Mouse (Mus musculus) bone marrow, adult 2 months (tissue): ENCODE results near the gene Rnft2.

Experiments
- CTCF ChIP-seq: fragments of 200-500 bp; IDR thresholded peaks from 2 replicates; pipeline ENCODE4 v1.5.1; 2011; ENCODE audit warnings: low read length, control low read depth; ENCODE audit not compliant: control insufficient read depth, insufficient read depth
- POLR2A ChIP-seq: fragments of 200-500 bp; IDR thresholded peaks from 2 replicates; pipeline ENCODE4 v1.6.1; 2011; ENCODE audit warnings: low read depth, mild to moderate bottlenecking, control low read depth, low read length, borderline replicate concordance; ENCODE audit not compliant: control insufficient read depth

DNA sequence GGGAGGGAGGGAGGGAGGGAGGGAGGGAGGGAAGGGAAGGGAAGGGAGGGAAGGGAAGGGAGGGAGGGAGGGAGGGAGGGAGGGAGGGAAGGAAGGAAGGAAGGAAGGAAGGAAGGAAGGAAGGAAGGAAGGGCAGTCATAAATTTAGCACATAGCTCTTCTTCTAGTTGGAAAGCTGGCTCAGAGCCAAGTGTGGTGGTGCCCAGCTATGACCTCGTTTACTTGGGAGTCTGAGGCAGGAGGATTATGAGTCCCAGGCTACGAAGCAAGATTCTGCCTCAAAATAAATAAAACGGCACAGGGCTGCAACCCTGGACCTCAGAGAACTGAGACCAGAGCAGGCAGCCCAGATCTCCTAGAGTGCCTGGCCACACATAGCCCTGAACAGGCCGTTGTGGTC is 47.6 kb upstream of the Rnft2 start:
- TF ChIP-seq CTCF (no peak), POLR2A (no peak)
